Mouse (Mus musculus) heart, adult 10 weeks (tissue): ENCODE data around the gene Park7. TPM values are rescaled to one million over a fixed set of nuclear protein-coding genes. Genes with fewer than 3 reads are reported as not detected.

Experiments used
- polyA plus RNA-seq: library from polyadenylated mRNA; stranded (reverse); fragments of 350-450 nt; fragmentation: Illumina TruSeq; extraction: RNeasy Lipid Tissue Mini Kit (QIAGEN cat#74804); gene quantifications from one replicate; pipeline ENCODE4 v1.2.3, GENCODE M21; 2014; ENCODE audit warnings: low read depth, low replicate concordance

Park7 gene
- polyA plus RNA-seq = 265 TPM

DNA sequence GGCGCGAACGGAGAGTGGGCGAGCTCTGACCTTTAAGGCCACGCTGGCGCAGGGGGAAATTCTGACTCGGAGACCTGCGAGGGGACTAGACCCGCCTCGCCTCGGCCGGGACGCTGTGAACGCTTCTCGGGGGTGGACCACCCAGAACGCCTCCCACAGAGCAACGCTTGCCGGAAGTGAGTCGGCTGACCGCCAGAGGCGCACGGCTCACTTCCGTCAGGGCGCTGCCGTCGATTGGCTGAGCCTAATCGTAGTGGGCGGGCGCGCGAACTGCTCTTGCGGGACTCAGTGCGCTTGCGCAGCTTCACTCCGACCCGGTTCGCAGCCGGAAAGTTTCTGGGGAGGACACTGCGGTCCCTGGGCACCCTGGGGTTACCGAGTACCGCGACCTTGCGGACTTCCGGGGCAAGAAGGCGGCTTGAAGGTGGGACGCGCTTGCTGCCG, at the start of gene Park7, which contains the start of gene Tnfrsf9:
Park7 (minus strand) TSS at position 148 of the 444 bp plus-strand sequence.
Tnfrsf9 (plus strand) TSS at position 273 of the 444 bp plus-strand sequence.

GRCm38 (mm10) chr4:150853680-150854461, 60.4 kb downstream of the Park7 start, which contains the start of gene Errfi1:
Gene Errfi1 (plus strand): TSS chr4:150853919.

Other genes starting within 250 kb of the Park7 start
- gene Errfi1, start 60.5 kb downstream of the Park7 start, polyA plus RNA-seq = 23.1 TPM
- gene Tnfrsf9, start 125 bp upstream of the Park7 start, polyA plus RNA-seq = not detected
- not detected for gene Uts2, start 82.7 kb upstream of the Park7 start, polyA plus RNA-seq
- gene Per3, start 130.2 kb upstream of the Park7 start, polyA plus RNA-seq = 6.5 TPM
- gene Vamp3, start 143.5 kb upstream of the Park7 start, polyA plus RNA-seq = 59.5 TPM
- 1.4 TPM for gene Gm13090, start 175.1 kb upstream of the Park7 start, polyA plus RNA-seq